Mouse (Mus musculus): ENCODE data around the gene Kat6b.

Kat6b gene

DNA sequence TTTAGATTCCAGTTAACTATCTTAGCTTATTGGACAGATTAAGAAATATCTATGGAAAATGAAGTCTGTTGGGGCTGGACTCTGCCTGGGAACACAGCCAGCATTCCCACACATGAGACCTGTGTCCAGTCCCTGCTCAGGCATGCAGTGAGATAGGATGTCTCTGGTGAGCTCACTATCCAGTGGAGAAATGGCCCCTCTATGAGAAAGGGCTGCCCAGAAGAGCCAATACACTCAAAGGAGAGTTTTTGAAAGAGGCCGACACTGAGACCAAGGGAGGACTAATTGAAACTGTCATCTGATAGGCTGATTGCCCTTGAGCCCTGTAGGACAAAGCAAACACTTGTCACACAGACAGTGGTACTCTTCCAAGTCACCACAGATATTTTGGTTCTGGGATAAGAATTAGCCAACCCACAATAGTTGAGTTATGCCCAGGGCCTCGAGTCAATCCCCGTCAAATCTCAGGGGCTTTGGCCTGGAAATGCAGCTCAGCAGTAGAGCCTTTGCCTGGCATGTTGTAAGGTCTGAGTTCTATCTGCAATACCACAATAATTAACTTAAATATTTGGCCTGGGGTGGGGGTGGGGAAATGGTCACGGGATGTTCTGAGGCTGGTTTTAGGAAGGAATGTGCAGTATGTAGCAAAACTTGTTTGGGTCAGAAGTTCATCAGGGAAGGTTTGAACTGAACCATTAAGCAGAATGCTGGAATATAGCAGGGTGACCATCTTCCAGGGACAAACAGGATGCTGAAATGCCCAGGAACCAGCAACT is 239.4 kb downstream of the Kat6b start:
- DNase-seq: no peak

All from cerebellum, postnatal 10 days (tissue).